Mouse (Mus musculus) bone marrow macrophage, adult 2 months (primary cell): Measurements from ENCODE around the gene Pdlim5. TPM values are rescaled to one million over a fixed set of nuclear protein-coding genes. Genes with fewer than 3 reads are reported as not detected.
"Not testable (repeated sequence)": the region's sequence is repeated elsewhere in the genome, so short reads cannot be mapped to it uniquely, and the experiment has no call there.

ENCODE experiments used
- H3K27ac ChIP-seq: 2 replicates; pipeline ENCODE4 v1.5.1; 2012; ENCODE audit warnings: low read depth, low read length; ENCODE audit not compliant: insufficient read depth
- H3K4me1 ChIP-seq: 2 replicates; pipeline ENCODE4 v1.6.1; 2012; ENCODE audit warnings: low read length; ENCODE audit not compliant: control insufficient read depth, insufficient read depth
- H3K4me3 ChIP-seq: 2 replicates; pipeline ENCODE4 v1.5.1; 2012; ENCODE audit warnings: mild to moderate bottlenecking, low read length, moderate library complexity; ENCODE audit not compliant: insufficient read depth
- CTCF ChIP-seq: IDR thresholded peaks from 2 replicates; pipeline ENCODE4 v1.5.1; 2012; ENCODE audit warnings: low read depth, mild to moderate bottlenecking, low read length, moderate library complexity
- POLR2A ChIP-seq: IDR thresholded peaks from 2 replicates; pipeline ENCODE4 v1.6.1; 2012; ENCODE audit warnings: mild to moderate bottlenecking, low read depth, low read length, borderline replicate concordance
- polyA plus RNA-seq: library from polyadenylated mRNA; stranded (reverse); fragments of >200 nt; gene quantifications from 2 replicates; pipeline ENCODE4 v1.2.4, GENCODE M21; 2012; ENCODE audit not compliant: missing spikeins, insufficient read depth, insufficient read length

Gene Pdlim5
- polyA plus RNA-seq = 60.9 and 64.9 TPM in 2 replicates

DNA sequence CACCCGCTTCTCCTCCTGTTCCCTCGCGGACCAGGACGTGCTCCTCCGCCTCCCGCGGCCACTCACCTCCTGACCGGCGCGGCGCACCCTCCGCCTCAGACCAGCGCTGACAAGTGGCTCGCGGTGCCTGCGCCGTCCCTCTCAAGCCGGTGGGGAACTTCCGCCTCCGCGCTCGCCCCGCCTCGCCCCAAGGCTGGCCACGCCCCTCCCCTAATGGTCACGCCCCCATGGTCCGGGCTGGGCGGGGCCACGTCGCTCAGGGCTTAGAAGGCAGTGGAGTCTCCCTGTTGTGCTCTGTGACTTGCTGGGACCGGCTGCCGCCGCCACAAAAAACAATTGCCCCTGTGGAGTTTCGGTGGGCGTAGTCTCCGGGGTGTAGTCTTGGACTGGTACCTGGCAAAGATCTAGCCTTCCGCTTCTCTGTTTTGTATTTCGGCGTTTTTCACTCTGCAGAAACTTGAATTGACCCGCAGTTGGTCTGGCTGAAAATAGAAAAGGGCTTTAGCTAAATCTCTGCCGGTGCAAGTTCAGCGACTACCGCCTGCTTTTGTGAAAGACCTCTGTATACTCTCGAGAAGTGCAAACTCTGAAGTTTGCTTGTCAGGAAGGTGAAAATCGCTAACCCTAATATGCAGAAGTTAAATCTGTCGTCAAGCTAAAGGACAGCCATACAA, at the start of gene Pdlim5:
TSS of gene Pdlim5 (minus strand) at position 177 of the 674 bp plus-strand sequence.
- Histone ChIP-seq H3K4me1 (peaks cover 5% of the 10 kb centered on the region), H3K4me3 (peak within 1 kb of the TSS; percentile 91), H3K27ac (peak within 1 kb of the TSS; percentile 86)
- TF ChIP-seq POLR2A (no peak), CTCF (no peak)

GRCm38 (mm10) chr3:142443710-142444043, 48.2 kb upstream of the Pdlim5 start:
- TF ChIP-seq CTCF (no peak), POLR2A (no peak)
- H3K4me3 ChIP-seq = no peak overlapping the region

DNA sequence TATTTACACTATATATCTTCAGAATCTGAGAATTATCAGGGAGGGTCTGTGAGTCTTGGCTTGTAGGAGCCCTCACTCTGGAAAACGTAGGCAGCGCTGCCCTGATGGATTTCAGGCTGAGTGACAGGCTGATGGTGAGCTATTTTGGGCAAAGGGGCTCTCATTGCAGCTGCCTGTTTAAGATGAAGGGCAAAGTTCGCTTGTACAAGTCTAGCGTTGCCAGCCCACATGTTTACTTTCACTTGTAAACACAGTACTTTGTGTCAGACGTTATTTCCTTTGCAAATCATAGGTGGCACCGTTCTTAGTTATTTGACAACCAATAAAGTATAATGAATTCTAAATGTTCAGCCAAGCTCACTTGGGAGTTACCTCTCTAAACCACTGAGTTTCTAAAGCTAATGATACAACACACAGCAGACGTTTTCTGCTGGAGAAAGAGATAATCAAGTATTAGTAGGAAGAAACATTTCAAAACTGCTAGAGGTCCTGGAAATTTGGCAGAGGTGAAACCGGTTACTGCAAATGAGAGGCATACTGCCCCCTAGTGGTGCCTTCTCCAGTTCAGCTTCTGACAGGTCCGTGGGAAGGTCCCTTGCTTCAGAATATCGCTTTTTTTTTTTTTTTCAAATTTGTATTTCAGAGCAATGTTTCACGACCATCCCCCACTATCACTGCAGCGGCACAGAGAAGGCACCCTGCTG, 47.7 kb upstream of the Pdlim5 start:
- peaks cover 2% of the 10 kb centered on the region; the same call in 1 of the 2 replicates for H3K4me1 ChIP-seq
- TF ChIP-seq POLR2A (no peak), CTCF (peak; percentile 75)
- peak overlapping the region; percentile 31; the same call in 1 of the 2 replicates for H3K4me3 ChIP-seq
- H3K27ac ChIP-seq = no peak overlapping the region

More at GRCm38 (mm10) chr3:142443710-142444043, 48.2 kb upstream of the Pdlim5 start:
- peaks cover 2% of the 10 kb centered on the region; the same call in 1 of the 2 replicates for H3K4me1 ChIP-seq
- no peak overlapping the region for H3K27ac ChIP-seq

DNA sequence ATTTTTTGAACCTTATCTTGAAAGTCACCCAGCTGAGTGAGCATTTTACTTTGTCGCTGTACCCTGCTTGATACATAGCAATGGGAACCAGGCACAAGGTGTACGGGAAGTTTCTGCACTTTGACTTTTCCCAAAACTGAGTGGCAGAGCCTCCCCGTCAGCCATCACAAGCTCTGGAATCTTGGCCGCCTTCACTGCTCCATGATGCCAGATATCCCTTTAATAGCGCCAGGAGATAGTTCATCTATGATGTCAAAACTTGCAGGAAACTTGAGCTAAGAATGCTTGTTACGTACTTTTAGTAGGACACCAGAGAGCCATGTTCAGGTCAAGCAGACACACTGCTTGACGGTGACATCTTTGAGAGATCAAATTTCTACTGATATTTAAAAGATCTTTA, 46.7 kb upstream of the Pdlim5 start:
- no peak overlapping the region for H3K4me3 ChIP-seq
- H3K27ac ChIP-seq = no peak overlapping the region
- no peak for TF ChIP-seq POLR2A
- TF ChIP-seq CTCF = no peak
- peaks cover 2% of the 10 kb centered on the region; the same call in 1 of the 2 replicates for H3K4me1 ChIP-seq

- H3K27ac ChIP-seq = no peak overlapping the region
- no peak overlapping the region for H3K4me3 ChIP-seq
- peaks cover 2% of the 10 kb centered on the region; the same call in 1 of the 2 replicates for H3K4me1 ChIP-seq
- TF ChIP-seq CTCF = no peak
These were observed 45.6 kb upstream of the Pdlim5 start for GRCm38 (mm10) chr3:142441142-142441541.

DNA sequence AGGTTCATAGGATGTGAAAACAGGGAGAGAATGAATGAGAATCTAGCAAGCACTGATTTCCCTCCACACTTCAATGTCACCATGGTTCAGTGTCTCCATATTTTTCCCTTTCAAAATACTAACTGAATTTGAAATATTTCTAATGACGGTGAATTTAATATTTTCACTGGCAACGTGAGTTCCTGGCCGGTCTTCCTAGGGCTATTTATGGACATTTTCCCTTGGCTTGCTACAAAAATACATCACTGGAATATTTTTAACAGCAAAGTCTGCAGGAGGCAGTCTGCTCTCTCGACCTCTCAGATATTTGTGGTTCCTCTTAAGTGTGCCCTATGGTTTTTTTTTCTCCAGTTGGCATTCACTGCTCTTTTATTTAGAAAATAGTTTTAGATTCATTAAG, 44.7 kb upstream of the Pdlim5 start:
- TF ChIP-seq POLR2A (no peak), CTCF (no peak)
- Histone ChIP-seq H3K27ac (no peak overlapping the region), H3K4me3 (no peak overlapping the region), H3K4me1 (peaks cover 2% of the 10 kb centered on the region; the same call in 1 of the 2 replicates)

GRCm38 (mm10) chr3:142439591-142440093, 44.1 kb upstream of the Pdlim5 start:
- Histone ChIP-seq H3K4me1 (peaks cover 2% of the 10 kb centered on the region; the same call in 1 of the 2 replicates), H3K4me3 (no peak overlapping the region), H3K27ac (no peak overlapping the region)
- TF ChIP-seq CTCF = no peak
- TF ChIP-seq POLR2A = no peak

DNA sequence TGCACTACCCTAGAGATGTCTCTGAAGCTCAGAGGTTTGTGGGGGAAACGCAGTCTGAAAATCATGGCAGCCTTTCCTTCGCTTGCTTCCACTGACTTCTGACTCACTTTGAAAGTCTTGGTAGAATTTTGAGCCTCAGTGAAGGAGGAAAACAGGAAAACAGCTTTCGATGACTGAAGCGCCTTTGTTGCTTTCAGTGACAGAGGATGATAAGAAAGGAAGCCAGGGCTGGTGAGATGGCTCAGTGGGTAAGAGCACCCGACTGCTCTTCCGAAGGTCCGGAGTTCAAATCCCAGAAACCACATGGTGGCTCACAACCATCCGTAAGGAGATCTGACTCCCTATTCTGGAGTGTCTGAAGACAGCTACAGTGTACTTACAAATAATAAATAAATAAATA, 43.1 kb upstream of the Pdlim5 start:
- not testable (repeated sequence) for H3K4me3 ChIP-seq, H3K27ac ChIP-seq, H3K4me1 ChIP-seq

GRCm38 (mm10) chr3:142436824-142437223, 41.3 kb upstream of the Pdlim5 start:
- TF ChIP-seq POLR2A = no peak
- no peak for TF ChIP-seq CTCF

DNA sequence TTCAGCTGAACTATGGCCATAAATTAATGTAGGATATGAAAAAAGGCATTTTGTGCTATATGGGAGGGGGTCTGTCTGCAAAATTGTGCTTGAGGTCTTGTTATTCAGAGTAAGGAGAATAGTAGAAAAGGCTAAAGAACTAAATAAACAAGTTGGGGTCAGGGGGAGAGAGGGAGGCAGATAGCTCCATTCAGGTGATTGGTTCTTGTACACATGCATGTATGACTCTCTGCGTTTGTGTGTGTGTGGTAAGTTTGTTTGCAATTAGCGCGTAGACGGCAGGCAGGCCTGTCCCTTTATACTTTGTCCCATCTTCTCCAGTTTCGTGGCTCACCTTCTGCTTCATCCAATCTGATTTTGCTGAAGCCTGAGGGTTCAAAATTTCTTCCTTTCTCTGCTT, 40.7 kb upstream of the Pdlim5 start:
- H3K27ac ChIP-seq = no peak overlapping the region
- TF ChIP-seq CTCF = no peak
- H3K4me1 ChIP-seq = no peaks in the 10 kb centered on the region
- no peak overlapping the region for H3K4me3 ChIP-seq

More at GRCm38 (mm10) chr3:142436824-142437223, 41.3 kb upstream of the Pdlim5 start:
- Histone ChIP-seq H3K4me1 (no peaks in the 10 kb centered on the region), H3K27ac (no peak overlapping the region), H3K4me3 (no peak overlapping the region)

- H3K27ac ChIP-seq = no peak overlapping the region
- no peak overlapping the region for H3K4me3 ChIP-seq
- TF ChIP-seq CTCF (no peak), POLR2A (no peak)
- no peaks in the 10 kb centered on the region for H3K4me1 ChIP-seq
These were observed 39.3 kb upstream of the Pdlim5 start for GRCm38 (mm10) chr3:142434786-142435168.
